Mouse (Mus musculus) neural tube, embryonic 15.5 days (tissue): ENCODE results near the gene Olfr913. TPM values are rescaled to one million over a fixed set of nuclear protein-coding genes. Genes with fewer than 3 reads are reported as not detected.

Experiments
- ATAC-seq: fragments of 200-750 bp; cut with Nextera tagmentation; 2 replicates; pipeline ENCODE4 v1.8.0; 2017; ENCODE audit warnings: mild to moderate bottlenecking, moderate TSS enrichment, moderate library complexity; ENCODE audit not compliant: low FRiP score
- H3K27ac ChIP-seq: fragments of 300-500 bp; sonication (generic); replicated peaks from 2 replicates; pipeline ENCODE4 v1.5.1; 2015; ENCODE audit warnings: mild to moderate bottlenecking, inconsistent platforms
- H3K27me3 ChIP-seq: fragments of 300-500 bp; sonication (generic); replicated peaks from 2 replicates; pipeline ENCODE4 v1.6.1; 2015; ENCODE audit warnings: inconsistent platforms
- H3K36me3 ChIP-seq: fragments of 300-500 bp; sonication (generic); 2 replicates; pipeline ENCODE4 v1.6.1; 2015; ENCODE audit warnings: inconsistent platforms
- H3K4me1 ChIP-seq: fragments of 300-500 bp; sonication (generic); 2 replicates; pipeline ENCODE4 v1.6.1; 2015; ENCODE audit warnings: inconsistent platforms
- H3K4me2 ChIP-seq: fragments of 300-500 bp; sonication (generic); 2 replicates; pipeline ENCODE4 v1.6.1; 2015; ENCODE audit warnings: inconsistent platforms, mild to moderate bottlenecking, moderate library complexity
- H3K4me3 ChIP-seq: fragments of 300-500 bp; sonication (generic); replicated peaks from 2 replicates; pipeline ENCODE4 v1.5.1; 2015; ENCODE audit warnings: mild to moderate bottlenecking, inconsistent platforms
- H3K9ac ChIP-seq: fragments of 300-500 bp; sonication (generic); replicated peaks from 2 replicates; pipeline ENCODE4 v1.6.1; 2015; ENCODE audit warnings: mild to moderate bottlenecking, inconsistent platforms
- H3K9me3 ChIP-seq: fragments of 300-500 bp; sonication (generic); replicated peaks from 2 replicates; pipeline ENCODE4 v1.6.1; 2016; ENCODE audit warnings: inconsistent platforms
- WGBS: fragments of 180-500 bp; shearing (Covaris S2); methylation state at CpG from one replicate; pipeline ENCODE4 v1.1.7; 2015; ENCODE audit warnings: mixed read lengths; 5-methylcytosine and 5-hydroxymethylcytosine counted together
- polyA plus RNA-seq: library from polyadenylated mRNA; unstranded; fragments of >200 nt; fragmentation: Nextera tagmentation; extraction: Ambion mirVana; gene quantifications from 2 replicates; pipeline ENCODE4 v1.2.1, GENCODE M21; 2015

Olfr913 gene
- not detected in 2 replicates for polyA plus RNA-seq

- Histone ChIP-seq H3K9ac (no peak within 1 kb of the TSS), H3K4me2 (no peak within 1 kb of the TSS), H3K9me3 (no peaks in the 10 kb centered on the region), H3K36me3 (no peaks in the 10 kb centered on the region), H3K4me3 (no peak within 1 kb of the TSS), H3K4me1 (no peaks in the 10 kb centered on the region), H3K27ac (no peak within 1 kb of the TSS), H3K27me3 (no peaks in the 10 kb centered on the region)
- 71% methylated on average over 2 of the region's 2 CpGs for WGBS
- ATAC-seq = no peak
Observed at GRCm38 (mm10) chr9:38592459-38592858, at the start of gene Olfr913. Olfr913 (plus strand) TSS chr9:38592759.

DNA sequence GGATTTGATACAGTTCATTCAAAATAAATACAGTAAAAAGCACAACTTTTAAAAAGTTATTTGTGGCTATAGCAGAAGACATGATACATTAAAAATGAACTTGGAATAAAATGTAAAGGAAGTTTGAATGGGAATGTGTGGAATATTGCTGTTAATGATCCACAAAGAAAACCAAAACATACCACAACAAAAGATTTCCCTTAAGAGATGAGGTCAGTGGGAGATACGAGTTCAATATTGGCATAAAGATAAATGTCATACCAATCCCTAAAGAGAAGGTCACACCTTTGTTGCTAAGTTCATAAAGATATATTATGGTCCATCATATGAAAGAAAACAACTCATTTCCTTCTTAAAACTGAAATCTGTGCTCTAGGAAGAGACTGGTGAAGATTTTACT, 12.7 kb upstream of the Olfr913 start, which contains the start of gene Olfr912:
Gene Olfr912, plus strand, starts transcription at position 301 of the 400 bp plus-strand sequence.
- Histone ChIP-seq H3K4me3 (no peak within 1 kb of the TSS), H3K27me3 (no peaks in the 10 kb centered on the region), H3K4me2 (no peak within 1 kb of the TSS), H3K9me3 (no peaks in the 10 kb centered on the region), H3K4me1 (no peaks in the 10 kb centered on the region), H3K9ac (no peak within 1 kb of the TSS), H3K27ac (no peak within 1 kb of the TSS), H3K36me3 (no peaks in the 10 kb centered on the region)
- ATAC-seq = no peak
- 81% methylated on average over 1 of the region's 1 CpGs for WGBS

DNA sequence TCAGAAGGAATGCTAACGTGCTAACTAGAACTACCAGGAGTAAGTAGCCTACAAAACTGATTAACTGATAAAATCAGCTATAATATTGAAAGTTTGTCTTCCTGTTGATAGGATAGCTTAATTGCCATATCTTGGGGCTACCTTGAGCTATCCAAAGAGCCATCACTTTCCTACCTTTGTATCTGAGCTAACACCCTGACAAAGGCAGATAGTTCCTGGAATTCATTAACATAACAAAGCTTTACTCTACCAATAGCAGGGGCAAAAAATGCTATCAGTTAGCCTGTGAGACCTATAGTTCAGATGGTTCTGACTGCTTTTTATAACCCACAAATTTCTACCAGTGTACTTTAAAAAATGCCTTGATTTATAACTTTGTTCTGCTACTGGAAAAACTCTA, 1.5 kb upstream of the Olfr913 start:
- no peak for ATAC-seq
- no peak overlapping the region for H3K4me3 ChIP-seq
- 75% methylated on average over 1 of the region's 1 CpGs for WGBS

GRCm38 (mm10) chr9:38604802-38605201, 12.2 kb downstream of the Olfr913 start, which contains the start of gene Olfr914:
Olfr914 (plus strand) TSS chr9:38605102.
- Histone ChIP-seq H3K27me3 (no peaks in the 10 kb centered on the region), H3K9me3 (no peaks in the 10 kb centered on the region), H3K4me2 (no peak within 1 kb of the TSS), H3K4me1 (no peaks in the 10 kb centered on the region), H3K9ac (no peak within 1 kb of the TSS), H3K36me3 (no peaks in the 10 kb centered on the region), H3K4me3 (no peak within 1 kb of the TSS), H3K27ac (no peak within 1 kb of the TSS)
- no peak for ATAC-seq
- 70% methylated on average over 2 of the region's 2 CpGs for WGBS

More for the DNA sequence above, 1.5 kb upstream of the Olfr913 start:
- Histone ChIP-seq H3K27ac (no peak overlapping the region), H3K4me1 (no peaks in the 10 kb centered on the region), H3K9ac (no peak overlapping the region), H3K36me3 (no peaks in the 10 kb centered on the region), H3K9me3 (no peaks in the 10 kb centered on the region), H3K4me2 (no peak overlapping the region), H3K27me3 (no peaks in the 10 kb centered on the region)

DNA sequence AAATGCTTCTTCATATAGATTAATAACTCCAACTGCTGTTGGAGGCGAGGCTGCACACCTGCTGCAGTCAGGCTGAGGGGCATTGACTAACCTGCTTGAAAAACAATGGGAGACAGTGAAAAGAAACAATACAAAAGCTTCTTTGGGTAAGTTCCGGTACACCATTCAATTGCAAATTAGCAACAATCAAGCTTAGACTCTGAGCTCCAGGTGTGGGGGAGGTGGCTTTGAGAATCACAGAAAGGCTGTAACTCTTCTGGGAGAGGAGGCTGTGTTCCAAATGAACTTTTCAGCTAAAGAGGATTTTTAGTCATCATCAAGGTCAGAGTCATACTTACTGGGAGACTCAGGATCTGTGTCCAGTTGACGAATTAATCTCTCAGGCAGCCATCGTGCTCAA, 39.8 kb downstream of the Olfr913 start:
- H3K27ac ChIP-seq = no peak overlapping the region
- H3K4me3 ChIP-seq = no peak overlapping the region
- WGBS = 81% methylated on average over 4 of the region's 4 CpGs
- H3K27me3 ChIP-seq = no peaks in the 10 kb centered on the region
- no peak for ATAC-seq
- no peaks in the 10 kb centered on the region for H3K9me3 ChIP-seq
- no peak overlapping the region for H3K9ac ChIP-seq
- H3K4me2 ChIP-seq = no peak overlapping the region
- no peaks in the 10 kb centered on the region for H3K4me1 ChIP-seq
- no peaks in the 10 kb centered on the region for H3K36me3 ChIP-seq

Other genes with a start within 250 kb of the Olfr913 start
- gene Olfr898, start 244.3 kb upstream of the Olfr913 start, polyA plus RNA-seq = not detected in 2 replicates
- not detected in 2 replicates for gene Olfr250, start 225.9 kb upstream of the Olfr913 start, polyA plus RNA-seq
- not detected in 2 replicates for gene Olfr251, start 215.7 kb upstream of the Olfr913 start, polyA plus RNA-seq
- gene Olfr147, start 191.1 kb upstream of the Olfr913 start, polyA plus RNA-seq = not detected in 2 replicates
- gene Olfr901, start 163.3 kb upstream of the Olfr913 start, polyA plus RNA-seq = not detected in 2 replicates
- gene Olfr902, start 145.1 kb upstream of the Olfr913 start, polyA plus RNA-seq = not detected in 2 replicates
- not detected in 2 replicates for gene Olfr904, start 129.6 kb upstream of the Olfr913 start, polyA plus RNA-seq
- not detected in 2 replicates for gene Olfr905, start 121.7 kb upstream of the Olfr913 start, polyA plus RNA-seq
- not detected in 2 replicates for gene Olfr906, start 105.7 kb upstream of the Olfr913 start, polyA plus RNA-seq
- gene Olfr907, start 97.0 kb upstream of the Olfr913 start, polyA plus RNA-seq = not detected in 2 replicates
- gene Olfr911-ps1, start 71.2 kb upstream of the Olfr913 start, polyA plus RNA-seq = not detected in 2 replicates
- gene Olfr910, start 54.9 kb upstream of the Olfr913 start, polyA plus RNA-seq = not detected in 2 replicates
- not detected in 2 replicates for gene Olfr912, start 12.6 kb upstream of the Olfr913 start, polyA plus RNA-seq
- gene Olfr914, start 12.3 kb downstream of the Olfr913 start, polyA plus RNA-seq = not detected in 2 replicates
- not detected in 2 replicates for gene Olfr916, start 67.1 kb downstream of the Olfr913 start, polyA plus RNA-seq
- gene Olfr917, start 73.1 kb downstream of the Olfr913 start, polyA plus RNA-seq = not detected in 2 replicates
- not detected in 2 replicates for gene Olfr918, start 81.8 kb downstream of the Olfr913 start, polyA plus RNA-seq
- gene Olfr919, start 110.9 kb downstream of the Olfr913 start, polyA plus RNA-seq = not detected in 2 replicates
- gene Vwa5a, start 125.5 kb downstream of the Olfr913 start, polyA plus RNA-seq = 8.0 and 17.9 TPM in 2 replicates
- not detected in 2 replicates for gene Olfr920, start 159.5 kb downstream of the Olfr913 start, polyA plus RNA-seq
- not detected in 2 replicates for gene Olfr921, start 180.3 kb downstream of the Olfr913 start, polyA plus RNA-seq
- gene Olfr922, start 221.9 kb downstream of the Olfr913 start, polyA plus RNA-seq = not detected in 2 replicates
- not detected in 2 replicates for gene Olfr923, start 233.8 kb downstream of the Olfr913 start, polyA plus RNA-seq